Mouse (Mus musculus): ENCODE data around the gene Sh3gl1.

Gene Sh3gl1

DNA sequence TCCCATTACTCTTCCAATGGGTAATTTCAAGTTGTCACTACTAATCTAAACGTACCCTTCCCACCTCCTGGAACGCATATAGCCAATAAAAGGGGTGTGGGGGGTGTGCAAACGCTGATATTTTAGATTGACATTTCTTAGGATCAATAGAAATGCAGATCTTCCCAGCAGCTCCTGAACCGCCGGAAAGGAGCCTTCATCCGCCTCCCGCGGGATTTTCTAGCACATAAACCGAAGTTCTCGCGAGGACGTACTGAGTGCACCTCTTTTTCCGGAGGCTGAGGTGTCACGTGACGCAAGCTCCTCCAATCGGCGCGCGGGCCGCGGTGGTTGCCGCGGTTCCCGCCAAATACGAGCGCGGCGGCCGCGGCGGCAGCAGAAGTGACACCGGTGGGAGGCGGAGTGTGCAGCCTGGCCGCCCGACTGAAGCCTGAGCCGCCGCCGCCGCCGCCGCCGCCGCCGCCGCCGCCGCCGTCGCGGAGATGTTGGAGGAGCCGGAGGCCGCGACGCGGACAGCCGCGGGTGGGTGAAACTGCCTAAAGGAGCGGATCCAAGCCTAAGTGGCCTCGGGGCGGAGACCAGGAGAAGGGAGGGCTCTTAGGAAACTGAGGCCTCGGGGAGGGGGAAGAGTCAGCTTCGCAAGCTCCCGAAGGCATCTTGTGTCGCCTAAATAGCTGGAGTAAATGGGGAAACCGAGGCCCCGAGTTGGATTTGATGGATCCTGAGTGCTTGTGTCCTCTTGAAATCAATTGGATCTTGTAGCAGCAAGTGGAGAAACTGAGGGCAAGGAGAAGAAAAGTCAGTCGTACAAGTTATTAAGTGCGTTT lies 3.8 kb upstream of the Sh3gl1 start, which contains the start of gene Chaf1a:
Gene Chaf1a (plus strand): TSS at position 410 of the 827 bp plus-strand sequence.
- peak; percentile 96 to 97 for DNase-seq (ENCODE audit: low spot score in 2 of 2)

DNA sequence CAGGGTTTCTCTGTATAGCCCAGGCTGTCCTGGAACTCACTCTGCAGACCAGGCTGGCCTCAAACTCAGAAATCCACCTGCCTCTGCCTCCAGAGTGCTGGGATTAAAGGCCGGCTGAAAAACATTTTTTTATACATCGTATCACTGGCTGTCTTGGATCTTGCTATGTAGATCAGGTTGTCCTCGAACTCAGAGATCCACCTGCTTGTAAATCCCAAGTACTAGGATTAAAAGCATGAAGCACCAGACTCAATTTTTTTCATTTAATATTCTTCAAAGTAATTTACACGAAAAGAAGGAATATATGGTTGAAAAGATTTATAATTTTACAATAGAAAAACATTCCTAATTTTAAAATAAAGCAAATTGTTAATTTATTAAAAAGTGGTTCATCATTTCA lies 2.9 kb upstream of the Sh3gl1 start:
- no peak for DNase-seq (ENCODE audit: low spot score in 2 of 2)

DNA sequence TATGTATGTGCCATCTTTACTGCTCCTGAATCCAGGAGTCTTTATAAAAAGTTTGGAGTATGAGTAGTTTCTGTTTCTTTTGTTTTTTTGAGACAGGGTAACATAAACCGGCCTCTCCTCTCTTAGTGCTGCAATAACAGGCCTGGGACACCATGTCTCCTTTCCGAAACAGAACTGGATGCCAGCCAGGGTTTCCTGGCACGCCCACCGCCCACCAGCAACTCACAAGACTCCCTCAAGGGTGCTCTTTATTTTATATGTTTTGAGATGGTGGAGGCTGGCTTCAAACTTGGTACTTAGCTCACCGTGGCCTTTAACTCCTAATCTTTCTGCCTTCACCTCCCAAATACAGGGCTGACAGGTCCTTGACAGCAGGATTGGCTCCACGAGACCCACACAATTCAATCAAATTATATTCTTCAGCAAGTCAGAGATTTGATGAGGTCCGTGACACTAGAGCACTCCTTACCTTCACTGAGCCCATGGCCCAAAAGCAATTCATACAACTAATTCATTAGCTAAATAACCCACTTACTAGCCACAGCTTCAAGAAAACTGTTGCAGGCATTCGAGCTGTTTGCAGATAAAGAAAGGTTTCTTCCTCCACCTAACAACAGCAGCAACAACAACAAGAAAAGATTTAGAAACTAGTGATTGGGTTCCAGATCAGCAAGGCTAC lies 2.3 kb upstream of the Sh3gl1 start:
- DNase-seq (ENCODE audit: low spot score in 2 of 2) = no peak

DNA sequence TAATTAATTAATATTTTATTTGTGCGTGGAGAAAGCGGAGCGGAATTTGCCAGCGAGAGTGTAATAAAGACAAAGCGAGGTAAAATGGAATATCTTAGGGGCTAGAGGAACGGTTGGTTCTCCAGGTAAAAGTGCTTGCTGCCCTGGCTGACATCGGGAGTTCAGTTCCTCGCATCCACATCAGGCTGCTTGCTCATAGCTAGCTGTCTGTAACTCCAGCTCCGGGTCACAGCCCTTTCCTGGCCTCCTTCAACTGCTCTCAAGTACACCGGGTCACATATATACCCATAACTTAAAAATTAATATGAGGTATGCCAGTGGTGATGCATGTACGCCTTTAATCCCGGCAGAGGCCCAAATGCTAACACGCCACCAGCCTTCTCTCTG lies 459 bp upstream of the Sh3gl1 start:
- DNase-seq (ENCODE audit: low spot score in 2 of 2) = no peak

DNA sequence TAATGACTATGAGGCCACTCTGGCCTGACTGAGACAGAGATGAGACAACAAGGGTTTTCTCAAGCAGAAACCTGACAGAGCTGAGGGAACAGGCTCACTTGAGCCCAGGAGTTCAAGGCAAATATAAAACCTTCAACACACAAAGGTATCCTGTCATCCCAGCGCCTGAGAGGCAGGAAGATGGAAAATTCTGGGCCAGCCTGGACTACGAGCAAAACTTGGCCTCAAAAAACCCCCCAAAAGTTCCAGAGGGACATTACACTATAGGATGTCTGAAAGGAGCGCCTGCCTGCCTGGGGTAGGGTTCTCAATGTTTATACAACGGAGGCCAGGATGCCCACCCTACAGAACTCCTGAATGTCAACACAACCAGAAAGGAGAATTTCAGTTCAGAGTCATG lies 1.2 kb downstream of the Sh3gl1 start:
- DNase-seq (ENCODE audit: low spot score in 2 of 2) = no peak

DNA sequence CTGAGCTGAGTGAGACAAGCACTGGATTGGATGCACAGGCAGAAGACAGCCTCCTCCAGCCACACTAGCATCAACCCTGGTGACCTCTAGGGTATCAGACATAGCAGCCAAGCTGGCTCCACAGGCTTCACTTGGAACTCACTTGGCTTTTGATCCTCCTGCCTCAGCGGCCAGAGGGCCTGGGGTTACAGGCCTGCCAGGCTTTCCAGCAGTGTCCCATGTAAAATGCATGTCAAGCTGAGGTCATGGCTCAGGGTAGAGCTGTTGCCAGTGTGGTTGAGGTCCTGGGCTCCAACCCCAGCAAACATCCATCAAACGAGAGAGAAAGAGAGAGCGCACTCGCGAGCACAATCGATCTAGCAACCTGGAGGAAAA lies 1.7 kb downstream of the Sh3gl1 start:
- DNase-seq (ENCODE audit: low spot score in 2 of 2) = no peak

DNA sequence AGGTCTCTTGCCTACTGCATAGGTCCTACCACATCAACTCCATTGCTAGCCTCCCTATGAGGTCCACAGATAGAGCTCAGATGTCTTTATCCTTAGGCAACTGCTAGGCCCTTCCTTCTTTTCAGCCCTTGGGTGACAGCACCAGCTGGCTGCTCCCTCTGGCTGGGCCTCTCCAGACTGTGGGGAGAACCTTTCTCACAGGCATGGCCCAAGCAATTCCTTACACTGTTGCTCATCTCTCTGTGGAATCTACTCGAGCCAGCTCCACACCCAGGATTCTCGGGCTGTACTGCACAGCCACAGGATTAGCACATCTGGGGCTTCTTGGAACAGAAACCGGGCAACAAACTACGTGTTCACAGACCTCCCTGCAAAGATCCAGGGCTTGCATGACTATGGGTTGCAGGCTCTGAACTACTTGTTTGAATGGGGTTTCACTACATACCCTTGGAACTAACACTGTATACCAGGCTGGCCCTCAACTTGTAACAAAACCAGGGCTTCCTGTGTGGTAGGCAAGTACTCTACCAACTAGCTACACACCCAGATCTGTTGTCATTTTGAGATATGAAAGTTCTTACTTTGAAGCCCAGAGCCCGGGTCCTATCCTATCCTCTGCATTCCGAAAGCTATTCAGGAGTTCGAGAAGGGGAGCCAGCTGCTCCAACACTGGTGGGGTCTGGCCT lies 2.3 kb downstream of the Sh3gl1 start:
- DNase-seq (ENCODE audit: low spot score in 2 of 2) = no peak

DNA sequence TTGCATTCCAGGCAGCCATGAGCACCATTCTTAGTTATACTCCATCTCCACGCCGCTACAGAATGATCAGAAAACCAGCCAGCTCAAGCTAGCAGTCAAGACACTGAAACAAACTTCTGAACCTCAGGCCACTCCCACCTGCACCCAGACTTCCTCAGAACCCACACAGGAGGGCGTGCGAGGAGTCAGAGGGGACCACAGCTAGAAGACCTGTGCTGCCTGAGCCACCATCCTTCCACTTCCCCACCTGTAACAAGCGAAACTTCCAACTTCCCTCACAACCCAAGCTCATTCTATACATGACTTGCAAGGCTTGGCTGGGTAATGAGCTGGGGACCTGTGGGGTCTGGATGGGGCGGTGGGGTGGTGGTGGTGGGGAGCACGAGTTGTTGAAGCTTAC lies 3.6 kb downstream of the Sh3gl1 start:
- DNase-seq (ENCODE audit: low spot score in 2 of 2) = no peak

DNA sequence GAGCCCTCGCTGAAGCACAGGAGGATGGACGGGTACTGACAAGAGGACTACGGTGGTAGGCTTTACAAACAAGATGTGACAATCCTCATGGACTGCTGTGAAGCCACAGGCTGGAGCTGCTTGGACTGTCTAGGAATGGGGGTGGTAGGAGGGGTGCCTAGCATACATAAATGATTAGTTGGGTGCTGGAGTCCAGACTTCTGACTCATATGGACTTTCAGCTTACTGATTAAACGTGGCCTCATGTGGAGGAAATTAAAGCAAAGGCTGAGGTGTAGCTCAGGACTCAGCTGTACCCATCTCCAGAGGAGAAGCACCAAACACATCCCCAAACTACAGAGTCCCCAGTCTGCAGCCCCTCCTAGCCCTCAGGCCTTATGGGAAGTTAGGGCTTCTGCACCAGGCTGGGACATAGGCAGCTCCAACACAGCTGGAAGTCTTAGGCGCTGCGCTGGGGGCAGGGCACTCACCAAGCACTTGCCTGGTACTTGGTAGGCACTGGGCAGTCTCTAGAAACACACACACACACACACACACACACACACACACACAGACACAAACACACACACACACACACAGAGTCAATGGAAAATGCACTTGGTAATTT lies 4.2 kb downstream of the Sh3gl1 start:
- no peak for DNase-seq (ENCODE audit: low spot score in 2 of 2)

DNA sequence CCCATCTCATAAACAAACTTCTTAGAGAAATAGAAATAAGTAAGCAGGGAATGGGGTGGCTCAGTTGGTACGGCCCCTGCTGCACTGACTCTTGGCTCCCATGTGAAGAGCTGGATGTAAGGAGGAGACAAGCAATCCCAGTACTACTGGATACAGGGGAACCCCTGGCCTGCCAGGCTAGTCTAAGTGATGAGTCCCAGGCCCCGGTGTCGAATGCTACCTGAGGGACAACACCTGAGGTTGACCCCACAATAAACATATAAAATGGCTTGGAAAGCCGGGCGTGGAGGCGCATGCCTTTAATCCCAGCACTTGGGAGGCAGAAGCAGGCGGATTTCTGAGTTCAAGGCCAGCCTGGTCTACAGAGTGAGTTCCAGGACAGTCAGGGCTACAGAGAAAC lies 5.0 kb downstream of the Sh3gl1 start:
- no peak for DNase-seq (ENCODE audit: low spot score in 2 of 2)

DNA sequence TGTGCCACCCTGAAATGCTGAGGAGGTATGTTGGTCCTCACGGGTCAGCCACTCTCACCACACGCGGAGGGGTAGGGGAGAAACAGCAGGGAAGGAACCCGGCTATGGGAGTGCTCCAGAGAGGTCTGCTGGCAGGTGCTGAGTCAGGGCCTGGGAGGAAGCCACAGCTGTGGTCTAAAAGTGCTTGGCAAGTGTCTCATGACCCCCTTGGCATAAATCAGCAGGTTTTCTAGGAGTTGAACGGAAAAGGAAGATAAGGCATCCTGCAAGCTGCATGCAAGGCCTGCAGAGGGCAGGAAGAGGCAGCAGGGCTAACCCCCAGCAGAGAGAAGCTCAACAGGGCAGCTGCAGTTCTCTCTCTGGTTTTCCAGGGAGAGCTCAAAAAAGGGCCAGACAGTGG lies 5.5 kb downstream of the Sh3gl1 start:
- no peak for DNase-seq (ENCODE audit: low spot score in 2 of 2)

DNA sequence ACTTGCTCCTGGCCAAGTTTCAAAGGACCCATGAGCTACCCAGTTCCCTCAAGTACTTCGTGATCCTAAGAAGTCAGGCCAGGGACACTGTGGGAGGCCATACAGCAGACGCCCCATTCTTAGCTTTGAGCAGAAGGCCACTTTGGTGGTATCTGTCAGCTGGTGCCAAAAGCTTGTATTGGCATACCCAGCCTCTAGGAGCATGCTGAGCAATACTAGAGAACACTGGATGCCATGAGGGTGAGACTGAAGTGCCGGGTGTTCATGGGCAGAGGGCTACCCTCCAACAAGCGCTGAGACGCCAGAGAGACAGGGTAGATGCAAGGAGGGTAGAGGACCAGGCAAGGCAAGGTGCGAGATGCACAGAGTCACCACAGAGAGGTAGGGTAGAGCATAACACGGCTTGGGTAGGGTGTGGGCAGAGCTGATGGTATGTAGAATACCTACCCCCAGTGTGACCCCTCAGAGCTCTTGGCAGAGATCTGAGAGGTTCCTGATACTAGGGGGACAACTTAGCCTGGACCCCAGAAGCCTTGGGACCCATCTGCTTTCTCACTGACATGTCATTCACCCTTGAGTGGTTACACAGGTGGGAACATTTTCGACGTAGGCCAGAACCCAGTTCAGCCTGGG lies 6.1 kb downstream of the Sh3gl1 start:
- no peak for DNase-seq (ENCODE audit: low spot score in 2 of 2)

DNA sequence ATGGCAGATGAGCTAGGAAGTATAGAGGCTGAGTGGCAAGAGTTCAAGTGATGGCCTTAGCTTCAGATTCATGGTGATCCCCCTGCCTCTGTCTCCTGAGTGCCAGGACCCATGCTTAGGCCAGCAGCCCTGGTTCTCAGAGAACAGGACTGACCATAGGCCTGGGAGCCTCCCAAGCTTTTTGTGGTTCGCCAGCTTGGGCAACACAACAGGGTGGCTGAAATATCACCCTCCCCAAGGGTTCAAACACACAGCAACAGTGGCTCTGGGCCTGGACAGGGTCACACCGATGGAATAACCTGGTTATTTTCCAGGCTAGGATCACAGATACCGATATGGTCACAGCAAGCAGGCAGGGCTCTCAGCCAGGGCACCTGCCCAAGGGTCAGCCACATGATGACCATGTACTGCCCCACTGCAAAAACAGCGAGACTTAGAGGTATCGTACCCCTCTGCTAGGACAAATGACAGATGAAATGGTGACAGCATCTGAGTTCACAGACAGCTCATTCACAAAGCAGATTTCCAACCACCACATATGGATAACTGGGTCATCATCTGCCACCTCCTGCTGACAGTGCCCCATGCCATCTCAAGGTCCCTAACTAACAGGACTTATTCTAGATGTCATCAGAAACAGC lies 8.5 kb downstream of the Sh3gl1 start:
- DNase-seq (ENCODE audit: low spot score in 2 of 2) = no peak

DNA sequence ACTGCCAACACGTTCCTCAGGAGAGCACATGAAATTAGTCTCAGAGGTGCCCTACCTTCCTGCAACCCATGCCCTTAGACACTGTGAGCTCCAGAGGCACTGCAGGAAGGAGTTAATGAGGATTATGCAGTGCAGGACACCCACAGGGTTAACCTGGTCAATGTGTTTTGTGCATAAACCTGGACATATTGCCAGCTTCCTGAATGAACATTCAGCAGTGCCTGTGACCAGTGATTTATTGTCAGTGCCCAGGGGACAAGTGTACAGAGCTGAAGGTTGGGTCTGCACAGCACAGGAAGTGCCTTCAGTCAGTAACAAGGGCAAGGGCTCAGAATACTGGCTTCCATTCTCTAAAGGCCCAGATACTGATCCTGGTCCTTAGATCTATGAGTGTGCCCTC lies 9.6 kb downstream of the Sh3gl1 start:
- DNase-seq (ENCODE audit: low spot score in 2 of 2) = no peak

DNA sequence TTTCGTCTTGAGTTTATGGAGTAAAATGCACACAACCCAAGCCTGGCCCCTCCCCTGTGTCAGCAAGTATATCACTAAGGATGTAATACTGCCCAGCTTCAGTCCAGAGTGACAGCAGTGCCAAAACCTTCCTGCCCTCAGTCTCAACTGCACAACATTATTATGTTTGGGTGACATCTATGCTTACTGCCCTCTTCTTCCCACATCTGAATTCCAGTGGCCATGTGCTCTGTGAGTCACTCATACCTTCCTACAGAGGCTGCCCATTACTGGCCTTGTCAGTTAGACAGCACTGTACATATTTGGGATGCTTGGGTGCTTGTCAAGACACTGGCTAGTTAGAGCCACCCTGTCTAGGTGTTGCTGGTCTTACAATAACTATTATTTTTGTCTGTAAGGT lies 10.1 kb downstream of the Sh3gl1 start:
- no peak for DNase-seq (ENCODE audit: low spot score in 2 of 2)

DNA sequence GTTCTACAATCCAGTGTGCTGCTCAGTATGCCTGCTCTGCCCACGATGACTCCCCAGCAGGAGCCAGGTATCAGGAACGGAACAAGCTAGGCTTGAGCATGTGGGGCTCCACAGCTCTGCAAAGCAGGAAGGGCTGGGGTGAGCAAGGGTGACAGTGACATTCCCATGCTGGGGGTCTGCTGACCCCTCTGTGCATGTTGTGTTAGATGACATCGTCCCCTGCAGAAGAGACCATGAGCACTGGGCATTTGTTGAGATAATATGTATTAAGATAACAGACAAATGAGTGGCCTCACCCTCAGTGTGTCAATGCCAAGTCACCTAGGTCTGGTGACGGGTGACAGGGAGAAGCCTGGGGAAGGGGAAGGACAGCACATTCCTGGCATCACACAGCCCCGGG lies 11.5 kb downstream of the Sh3gl1 start:
- DNase-seq (ENCODE audit: low spot score in 2 of 2) = no peak

DNA sequence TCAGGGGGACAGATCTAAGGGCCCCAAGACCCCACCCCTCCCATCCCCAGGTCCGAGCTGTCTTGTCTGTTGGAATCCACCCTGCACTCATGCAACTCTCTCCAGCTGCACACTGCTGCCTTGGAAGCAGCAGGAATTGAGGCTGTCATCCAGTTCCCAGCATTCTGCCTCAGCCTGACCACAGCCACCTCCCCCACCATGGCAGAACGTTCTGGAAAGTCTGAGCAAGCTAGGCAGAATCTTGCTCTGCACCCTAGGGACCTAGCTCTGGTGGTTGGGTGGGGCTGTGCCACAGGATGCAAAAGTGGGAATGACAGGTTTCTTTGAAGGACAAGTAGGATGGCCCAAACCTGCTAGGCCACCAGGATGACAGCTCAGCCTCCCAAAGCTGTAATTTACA lies 12.0 kb downstream of the Sh3gl1 start:
- DNase-seq (ENCODE audit: low spot score in 2 of 2) = no peak

DNA sequence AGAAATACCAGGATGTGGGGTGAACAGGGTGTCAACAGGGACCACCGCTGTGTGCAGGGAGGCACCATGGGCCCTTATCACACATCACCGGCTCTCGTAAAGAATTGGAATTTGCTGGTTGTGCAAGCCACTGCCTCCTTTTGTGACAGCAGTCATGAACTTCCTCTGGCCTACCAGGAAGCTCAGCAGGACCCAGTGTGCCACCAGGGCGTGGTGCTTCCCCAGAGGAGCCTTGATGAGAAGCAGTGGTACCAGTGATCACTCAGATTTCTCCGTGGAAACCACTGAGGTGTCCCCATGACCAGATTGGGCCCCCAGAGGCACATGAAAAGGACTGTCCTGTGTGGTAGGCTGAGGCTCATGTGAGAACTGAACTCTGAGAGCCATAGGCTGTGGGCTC lies 13.0 kb downstream of the Sh3gl1 start:
- DNase-seq (ENCODE audit: low spot score in 2 of 2) = no peak

DNA sequence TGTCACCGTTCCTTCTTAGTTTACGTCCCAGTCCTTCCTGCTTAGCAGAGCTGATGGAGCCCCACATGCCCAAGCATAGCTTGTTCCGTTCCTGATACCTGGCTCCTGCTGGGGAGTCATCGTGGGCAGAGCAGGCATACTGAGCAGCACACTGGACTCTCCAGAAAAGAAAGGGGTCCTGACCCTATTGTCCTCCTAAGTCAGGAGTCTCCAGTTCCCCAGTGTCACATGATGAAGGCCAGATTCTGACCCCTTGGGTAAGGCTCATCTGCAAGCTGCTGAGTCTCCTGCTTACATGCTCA lies 13.5 kb downstream of the Sh3gl1 start:
- DNase-seq (ENCODE audit: low spot score in 2 of 2) = no peak

DNA sequence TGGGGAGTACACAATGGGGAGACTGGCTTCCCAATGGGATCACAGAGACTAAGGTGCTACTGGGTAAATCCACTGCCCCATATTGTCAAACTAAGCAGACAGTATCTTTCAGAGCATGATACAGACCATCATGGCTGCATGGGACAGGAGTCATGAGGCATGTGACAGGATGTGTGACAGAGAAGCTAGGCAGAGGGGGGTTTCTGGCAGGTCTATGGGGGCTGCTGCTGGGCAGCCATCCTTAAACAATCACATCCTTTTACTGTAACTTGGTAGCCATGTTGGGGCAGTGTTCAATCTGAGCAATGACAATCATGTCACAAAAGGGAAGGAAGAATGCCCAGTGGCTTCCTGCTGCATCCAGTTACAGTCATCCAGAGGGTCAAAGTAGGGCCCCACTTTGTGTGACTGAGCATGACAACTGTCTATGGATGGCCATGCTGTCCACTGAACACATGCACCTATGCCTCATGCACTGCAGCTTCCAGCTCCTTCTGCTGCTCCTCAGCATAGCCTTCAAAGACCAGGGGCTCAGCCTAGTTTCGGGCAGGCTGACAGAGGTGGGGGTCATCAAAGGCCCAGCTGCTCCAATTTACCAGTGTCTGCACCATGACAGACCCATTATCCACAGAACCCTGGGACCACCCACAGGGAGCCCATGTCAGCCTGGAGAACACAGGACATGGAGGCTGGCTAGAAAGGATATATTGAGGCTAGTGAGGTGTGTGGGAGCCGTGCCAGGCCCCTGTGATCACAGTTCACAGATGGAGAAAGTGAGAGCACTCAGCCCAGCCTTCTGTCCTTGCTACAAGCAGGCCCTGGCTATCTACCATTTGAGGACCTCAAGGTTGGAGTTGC lies 14.1 kb downstream of the Sh3gl1 start:
- DNase-seq (ENCODE audit: low spot score in 2 of 2) = no peak

Measured in right cerebral cortex, postnatal 36 days (tissue).